Mouse (Mus musculus) liver, adult 2 months (tissue): ENCODE data around the gene Pard3.

Experiments used
- CTCF ChIP-seq: fragments of 200-500 bp; IDR thresholded peaks from 2 replicates; pipeline ENCODE4 v1.5.1; 2011; ENCODE audit warnings: low read depth, low read length, control low read depth
- POLR2A ChIP-seq: fragments of 200-500 bp; IDR thresholded peaks from 2 replicates; pipeline ENCODE4 v1.6.1; 2011; ENCODE audit warnings: low read length, control low read depth; ENCODE audit not compliant: insufficient read depth; ENCODE audit errors: extremely low read depth

DNA sequence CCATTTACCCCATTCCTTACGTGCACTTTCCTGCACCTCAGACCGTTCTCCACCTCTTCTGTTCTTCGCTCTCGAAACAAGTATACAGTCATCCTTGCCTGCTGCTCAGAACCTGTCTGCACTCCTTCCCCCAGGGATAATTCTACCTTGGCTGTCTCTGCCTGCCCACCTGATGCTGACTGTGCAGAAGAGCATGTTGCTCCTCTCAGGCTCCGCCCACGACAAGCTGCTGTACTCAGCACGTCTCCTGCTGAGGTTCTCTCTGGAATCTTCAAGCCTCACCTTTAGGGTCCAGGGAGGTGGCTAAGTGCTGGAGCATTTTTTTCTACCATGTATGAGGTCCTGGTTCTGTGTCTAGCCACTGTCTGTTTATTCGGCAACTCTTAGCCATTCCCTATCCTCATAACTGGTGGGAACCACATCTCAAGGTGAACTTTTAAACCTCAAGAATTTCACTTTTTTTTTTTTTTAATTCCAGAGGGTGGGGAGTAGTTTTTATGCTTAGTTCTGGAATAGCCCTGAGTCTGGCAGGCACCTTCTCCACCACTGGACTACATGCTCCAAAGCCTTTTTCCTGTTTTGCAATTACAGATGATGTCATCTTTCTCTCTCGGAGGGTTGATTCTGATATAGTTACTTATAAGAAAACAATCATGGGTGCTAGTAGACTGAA lies 376.6 kb downstream of the Pard3 start:
- no peak for TF ChIP-seq CTCF
- TF ChIP-seq POLR2A: 0 out of 2 replicates have a peak, but pooled peaks have one; percentile 20
